Mouse (Mus musculus) liver, adult 2 months (tissue): ENCODE results near the gene Endou.

Experiments
- CTCF ChIP-seq: fragments of 200-500 bp; IDR thresholded peaks from 2 replicates; pipeline ENCODE4 v1.5.1; 2011; ENCODE audit warnings: low read depth, low read length, control low read depth
- POLR2A ChIP-seq: fragments of 200-500 bp; IDR thresholded peaks from 2 replicates; pipeline ENCODE4 v1.6.1; 2011; ENCODE audit warnings: low read length, control low read depth; ENCODE audit not compliant: insufficient read depth; ENCODE audit errors: extremely low read depth

DNA sequence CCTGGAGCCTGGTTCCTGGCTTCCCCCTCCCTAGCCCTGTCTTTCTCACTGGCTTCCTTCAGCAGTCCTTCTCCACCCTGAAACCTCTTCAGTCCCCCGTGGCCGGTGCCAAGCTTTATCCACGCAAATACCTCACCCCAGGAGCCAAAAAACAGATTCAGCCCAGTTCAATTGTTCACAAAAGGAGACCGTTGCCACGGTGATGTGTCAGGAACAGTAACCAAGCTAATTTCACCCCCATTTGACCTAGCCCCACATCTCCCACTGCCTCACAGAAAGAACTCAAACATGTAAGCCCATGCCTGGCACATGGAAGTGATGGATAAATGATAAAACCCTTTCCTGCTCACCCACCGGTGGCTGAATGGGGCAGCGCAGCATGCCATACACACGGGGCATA is 35.1 kb upstream of the Endou start:
- TF ChIP-seq CTCF: no peak
- TF ChIP-seq POLR2A: no peak
